Mouse (Mus musculus) neural tube, embryonic 10.5 days (tissue): ENCODE measurements around the gene Gba.
A peak's percentile ranks its signal among the peaks of the same experiment; 100 is the strongest.
"Not testable (repeated sequence)": the region's sequence is repeated elsewhere in the genome, so short reads cannot be mapped to it uniquely, and the experiment has no call there.

Source experiments
- DNase-seq: peaks from one replicate; pipeline ENCODE4 v3.0.0-alpha.2; 2017; ENCODE audit warnings: low spot score; ENCODE audit errors: extremely low spot score

The Gba gene

GRCm38 (mm10) chr3:89202253-89203141 is at the start of gene Gba:
Gene Gba (plus strand): TSS chr3:89202928.
- DNase-seq, result peak; percentile 86

- no peak for DNase-seq
Observed at GRCm38 (mm10) chr3:89156951-89157350, 45.8 kb upstream of the Gba start.

- DNase-seq, result no peak
Observed at GRCm38 (mm10) chr3:89158651-89159050, 44.1 kb upstream of the Gba start.

GRCm38 (mm10) chr3:89159211-89159610 is 43.5 kb upstream of the Gba start:
- DNase-seq, result peak; percentile 80

GRCm38 (mm10) chr3:89159616-89160344 is 42.9 kb upstream of the Gba start, which contains the start of gene Hcn3:
Gene Hcn3 (minus strand): TSS chr3:89160196.
- peak; percentile 76 for DNase-seq

- not testable (repeated sequence) for DNase-seq
Observed at GRCm38 (mm10) chr3:89161207-89161606, 41.5 kb upstream of the Gba start.

GRCm38 (mm10) chr3:89161786-89162185 is 40.9 kb upstream of the Gba start:
- no peak for DNase-seq

GRCm38 (mm10) chr3:89163123-89163522 is 39.6 kb upstream of the Gba start:
- no peak for DNase-seq

GRCm38 (mm10) chr3:89163643-89164245 is 39.0 kb upstream of the Gba start:
- DNase-seq, result no peak

GRCm38 (mm10) chr3:89164506-89165267 is 38.0 kb upstream of the Gba start, which contains the start of gene Clk2:
Gene Clk2 (plus strand): TSS chr3:89164795.
- DNase-seq, result peak; percentile 95

- DNase-seq, result no peak
Observed at GRCm38 (mm10) chr3:89165268-89165870, 37.4 kb upstream of the Gba start.

- DNase-seq, result no peak
Observed at GRCm38 (mm10) chr3:89166945-89167344, 35.8 kb upstream of the Gba start.

GRCm38 (mm10) chr3:89174844-89175243 is 27.9 kb upstream of the Gba start:
- no peak for DNase-seq

GRCm38 (mm10) chr3:89175544-89175943 is 27.2 kb upstream of the Gba start:
- no peak for DNase-seq

- DNase-seq, result no peak
Observed at GRCm38 (mm10) chr3:89176421-89176820, 26.3 kb upstream of the Gba start.

GRCm38 (mm10) chr3:89177242-89178106 is 25.3 kb upstream of the Gba start, which contains the start of gene Scamp3:
Gene Scamp3 (plus strand): TSS chr3:89177473.
- DNase-seq, result peak; percentile 96

- DNase-seq, result no peak
Observed at GRCm38 (mm10) chr3:89178107-89178385, 24.7 kb upstream of the Gba start.

- no peak for DNase-seq
Observed at GRCm38 (mm10) chr3:89179056-89179455, 23.7 kb upstream of the Gba start.

- DNase-seq, result no peak
Observed at GRCm38 (mm10) chr3:89181749-89182500, 20.8 kb upstream of the Gba start.
